Mouse (Mus musculus) mesoderm, embryonic 11.5 days (tissue): ENCODE results near the gene Fgfr2.
"Not testable (repeated sequence)": the region's sequence is repeated elsewhere in the genome, so short reads cannot be mapped to it uniquely, and the experiment has no call there.

Source experiments
- DNase-seq: peaks from one replicate; pipeline ENCODE4 v3.0.0-alpha.2; 2012; ENCODE audit warnings: low read depth, low spot score

The Fgfr2 gene

GRCm38 (mm10) chr7:131257309-131257708 is 1865.8 kb downstream of the Fgfr2 start:
- DNase-seq: no peak

- DNase-seq: no peak
Observed at GRCm38 (mm10) chr7:131256841-131257240, 1866.3 kb downstream of the Fgfr2 start.

GRCm38 (mm10) chr7:131244993-131245392 is 1878.2 kb downstream of the Fgfr2 start:
- peak; percentile 54 for DNase-seq

GRCm38 (mm10) chr7:131236091-131236490 is 1887.1 kb downstream of the Fgfr2 start:
- DNase-seq: no peak

GRCm38 (mm10) chr7:131223086-131223485 is 1900.1 kb downstream of the Fgfr2 start:
- DNase-seq: no peak

GRCm38 (mm10) chr7:131187996-131188395 is 1935.2 kb downstream of the Fgfr2 start:
- DNase-seq: no peak

- DNase-seq: no peak
Observed at GRCm38 (mm10) chr7:131187047-131187446, 1936.1 kb downstream of the Fgfr2 start.

- no peak for DNase-seq
Observed at GRCm38 (mm10) chr7:131184339-131184738, 1938.8 kb downstream of the Fgfr2 start.

- peak; percentile 37 for DNase-seq
Observed at GRCm38 (mm10) chr7:131182685-131183084, 1940.5 kb downstream of the Fgfr2 start.

GRCm38 (mm10) chr7:131174121-131174520 is 1949.0 kb downstream of the Fgfr2 start, which contains the start of gene 5430419D17Rik:
5430419D17Rik (plus strand) TSS chr7:131174402.
- DNase-seq: no peak

- DNase-seq: no peak
Observed at GRCm38 (mm10) chr7:131169099-131169498, 1954.1 kb downstream of the Fgfr2 start.

- no peak for DNase-seq
Observed at GRCm38 (mm10) chr7:131167771-131168170, 1955.4 kb downstream of the Fgfr2 start.

- no peak for DNase-seq
Observed at GRCm38 (mm10) chr7:131162251-131162650, 1960.9 kb downstream of the Fgfr2 start.

GRCm38 (mm10) chr7:131153044-131153443 is 1970.1 kb downstream of the Fgfr2 start:
- DNase-seq: no peak

GRCm38 (mm10) chr7:131150179-131150578 is 1973.0 kb downstream of the Fgfr2 start:
- DNase-seq: no peak

GRCm38 (mm10) chr7:131146214-131146613 is 1976.9 kb downstream of the Fgfr2 start, which contains the start of gene 4933402N03Rik:
4933402N03Rik (minus strand) TSS chr7:131146314.
- no peak for DNase-seq

GRCm38 (mm10) chr7:131133181-131133580 is 1990.0 kb downstream of the Fgfr2 start:
- no peak for DNase-seq

- no peak for DNase-seq
Observed at GRCm38 (mm10) chr7:131130021-131130420, 1993.1 kb downstream of the Fgfr2 start.

GRCm38 (mm10) chr7:131122210-131122807 is 2000.8 kb downstream of the Fgfr2 start:
- DNase-seq: no peak

- DNase-seq: no peak
Observed at GRCm38 (mm10) chr7:131114434-131114833, 2008.7 kb downstream of the Fgfr2 start.

GRCm38 (mm10) chr7:131113676-131114075 is 2009.5 kb downstream of the Fgfr2 start:
- DNase-seq: no peak

- peak; percentile 70 for DNase-seq
Observed at GRCm38 (mm10) chr7:131112486-131112885, 2010.7 kb downstream of the Fgfr2 start.

- not testable (repeated sequence) for DNase-seq
Observed at GRCm38 (mm10) chr7:131082403-131082802, 2040.7 kb downstream of the Fgfr2 start.

- DNase-seq: peak; percentile 14
Observed at GRCm38 (mm10) chr7:131075956-131076355, 2047.2 kb downstream of the Fgfr2 start.
